Mouse (Mus musculus) liver, embryonic 14.5 days (tissue): Measurements from ENCODE around the gene Zfp296. TPM values are rescaled to one million over a fixed set of nuclear protein-coding genes. Genes with fewer than 3 reads are reported as not detected.

Source experiments
- ATAC-seq: fragments of 200-750 bp; cut with Nextera tagmentation; 2 replicates; pipeline ENCODE4 v1.8.0; 2017; ENCODE audit warnings: moderate number of reproducible peaks, mild to moderate bottlenecking, moderate library complexity; ENCODE audit not compliant: insufficient read depth
- DNase-seq, 3 experiments: peaks; one replicate each; pipeline ENCODE4 v3.0.0-alpha.2; 2012 to 2013; ENCODE audit warnings: low read depth in 3 of 3, low spot score in 3 of 3
- H3K27ac ChIP-seq: fragments of 300-500 bp; sonication (generic); 2 replicates; pipeline ENCODE4 v1.5.1; 2014; ENCODE audit warnings: moderate library complexity, mild to moderate bottlenecking, control low read depth, inconsistent platforms
- H3K27me3 ChIP-seq: fragments of 300-500 bp; sonication (generic); 2 replicates; pipeline ENCODE4 v1.6.1; 2014; ENCODE audit warnings: mild to moderate bottlenecking, low read length, moderate library complexity; ENCODE audit not compliant: control insufficient read depth, insufficient read depth
- H3K36me3 ChIP-seq: fragments of 300-500 bp; sonication (generic); replicated peaks from 2 replicates; pipeline ENCODE4 v1.6.1; 2014; ENCODE audit warnings: low read depth; ENCODE audit not compliant: control insufficient read depth, insufficient read depth
- H3K4me1 ChIP-seq, 2 experiments: fragments of 200-500 bp in 1 of 2; fragments of 300-500 bp in 1 of 2; sonication (generic) in 1 of 2; replicated peaks; 2 replicates each; pipeline ENCODE4 v1.6.1; 2012 to 2014; ENCODE audit warnings: antibody characterized with exemption in 1 of 2, inconsistent platforms in 1 of 2, low read length in 1 of 2; ENCODE audit not compliant: control insufficient read depth in 2 of 2, insufficient read depth in 2 of 2
- H3K4me2 ChIP-seq: fragments of 300-500 bp; sonication (generic); 2 replicates; pipeline ENCODE4 v1.6.1; 2014; ENCODE audit warnings: low read depth, mild to moderate bottlenecking, control low read depth, moderate library complexity
- H3K4me3 ChIP-seq, 2 experiments: fragments of 200-500 bp in 1 of 2; fragments of 300-500 bp in 1 of 2; sonication (generic) in 1 of 2; 2 replicates each; pipeline ENCODE4 v1.5.1; 2012 to 2014; ENCODE audit warnings: low read depth in 2 of 2, low read length in 2 of 2, mild to moderate bottlenecking in 2 of 2, control low read depth in 1 of 2, inconsistent platforms in 1 of 2, moderate library complexity in 1 of 2; ENCODE audit not compliant: insufficient read depth in 1 of 2
- H3K9ac ChIP-seq: fragments of 300-500 bp; sonication (generic); replicated peaks from 2 replicates; pipeline ENCODE4 v1.6.1; 2014; ENCODE audit warnings: mild to moderate bottlenecking, control low read depth, moderate library complexity
- H3K9me3 ChIP-seq: fragments of 300-500 bp; sonication (generic); 2 replicates; pipeline ENCODE4 v1.6.1; 2016; ENCODE audit warnings: low read length, mixed read lengths; ENCODE audit not compliant: control insufficient read depth
- CTCF ChIP-seq: IDR thresholded peaks from 2 replicates; pipeline ENCODE4 v1.5.1; 2016; ENCODE audit warnings: antibody characterized with exemption, low read depth, control low read depth
- EP300 ChIP-seq: IDR thresholded peaks from 2 replicates; pipeline ENCODE4 v1.6.1; 2016; ENCODE audit warnings: antibody characterized with exemption, low read depth
- WGBS: fragments of 180-500 bp; shearing (Covaris S2); extraction: QIAGEN DNeasy Blood & Tissue Kit; methylation state at CpG from one replicate; pipeline ENCODE4 v1.1.7; 2014; ENCODE audit not compliant: insufficient replicate concordance; 5-methylcytosine and 5-hydroxymethylcytosine counted together
- polyA plus RNA-seq, 2 experiments: library from polyadenylated mRNA; depleted of rRNA in 1 of 2; stranded (reverse) in 1 of 2; unstranded in 1 of 2; fragments of >200 nt; fragmentation: Nextera tagmentation in 1 of 2; extraction: Ambion mirVana in 1 of 2; gene quantifications; 2 replicates each; pipeline versions ENCODE4 v1.2.1 to v1.2.3; 2012 to 2014

Gene Zfp296
- polyA plus RNA-seq, 2 experiments = 0.41 to 0.66 TPM

DNA sequence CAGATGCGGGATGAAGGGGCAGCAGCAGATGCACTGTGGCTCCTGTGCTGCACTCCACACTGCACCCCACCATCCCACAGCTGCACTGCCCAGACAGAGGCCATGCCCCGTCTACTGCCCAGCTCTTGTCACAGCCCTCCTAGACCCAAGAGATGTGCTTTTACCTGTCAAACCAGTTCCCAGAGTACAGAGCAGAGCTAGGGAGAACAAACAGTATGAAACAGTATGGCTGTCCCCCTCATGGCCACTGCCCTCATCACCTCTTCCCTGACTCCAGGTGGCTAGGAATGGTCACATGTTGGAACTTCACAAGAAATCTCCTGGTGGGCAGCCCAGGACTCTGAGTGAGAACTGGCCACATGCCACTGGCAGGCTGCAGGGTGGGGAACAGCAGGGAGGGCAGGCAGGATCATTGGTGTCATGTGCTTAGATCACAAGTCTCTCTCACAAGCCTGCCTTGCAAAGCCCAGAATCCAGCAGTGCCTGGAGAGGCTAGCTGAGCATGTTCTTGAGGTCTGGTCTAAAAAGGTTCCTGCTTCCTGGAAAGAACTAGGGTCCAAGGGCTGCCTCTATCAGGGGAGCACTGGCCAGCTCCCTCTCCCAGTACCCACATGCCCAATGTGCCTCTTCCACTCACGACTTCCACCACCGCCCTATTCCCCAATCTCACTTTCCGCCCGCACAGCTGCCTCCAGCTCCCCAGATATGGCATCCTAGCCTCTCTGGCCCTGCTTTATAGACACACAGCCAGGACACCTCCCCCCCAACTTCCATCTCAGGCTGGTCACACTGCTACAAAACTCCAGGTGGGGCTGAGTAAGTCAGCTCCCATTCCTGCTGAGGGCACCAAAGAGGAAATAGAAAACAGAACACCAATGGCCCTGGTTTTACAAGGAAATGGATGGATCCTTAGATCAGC lies 18.8 kb upstream of the Zfp296 start:
- Histone ChIP-seq H3K27me3 (no peaks in the 10 kb centered on the region), H3K9ac (peak overlapping the region; percentile 40), H3K27ac (peak overlapping the region; percentile 30), H3K4me1 (peaks cover 21 to 34% of the 10 kb centered on the region in 2 experiments), H3K9me3 (no peaks in the 10 kb centered on the region), H3K4me3 (peak overlapping the region in 1 of 2 experiments; percentile 0; a peak in 2 of 4 replicates), H3K36me3 (peaks cover 37% of the 10 kb centered on the region), H3K4me2 (peak overlapping the region; percentile 94)
- WGBS = 71% methylated on average over 6 of the region's 6 CpGs
- ATAC-seq (0 out of 2 replicates have a peak, but pooled peaks have one; percentile 3), DNase-seq (no peak)
- TF ChIP-seq EP300 (no peak), CTCF (no peak)

DNA sequence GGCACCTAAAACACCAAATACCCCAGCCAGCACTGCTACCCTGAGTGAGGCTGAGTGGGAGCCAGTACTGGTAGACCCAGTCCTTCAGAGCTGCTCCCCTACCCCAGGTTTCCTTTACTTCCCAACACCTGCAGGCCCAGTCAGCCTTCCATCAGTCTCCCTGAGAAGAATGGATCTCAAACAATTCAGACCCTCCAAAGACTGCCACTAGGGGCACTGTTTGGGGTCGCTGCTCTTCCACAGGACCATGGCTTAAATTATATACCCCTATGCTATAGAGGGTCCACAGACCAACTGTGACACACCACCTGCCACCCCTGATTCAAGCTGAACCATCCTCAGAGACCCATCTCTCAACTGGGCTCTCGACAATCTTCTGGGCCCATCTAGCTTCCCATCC lies 18.1 kb upstream of the Zfp296 start:
- Histone ChIP-seq H3K4me1 (peaks cover 27 to 41% of the 10 kb centered on the region in 2 experiments), H3K36me3 (peaks cover 30% of the 10 kb centered on the region), H3K27me3 (no peaks in the 10 kb centered on the region), H3K9ac (peak overlapping the region; percentile 40), H3K4me3 (peak overlapping the region in 1 of 2 experiments; percentile 95; a peak in 2 of 4 replicates), H3K27ac (no peak overlapping the region), H3K9me3 (no peaks in the 10 kb centered on the region), H3K4me2 (peak overlapping the region; percentile 94)
- no peak for ATAC-seq
- TF ChIP-seq EP300 = no peak
- TF ChIP-seq CTCF = peak; percentile 70
- DNase-seq = no peak
- WGBS = 38% methylated on average over 2 of the region's 2 CpGs

DNA sequence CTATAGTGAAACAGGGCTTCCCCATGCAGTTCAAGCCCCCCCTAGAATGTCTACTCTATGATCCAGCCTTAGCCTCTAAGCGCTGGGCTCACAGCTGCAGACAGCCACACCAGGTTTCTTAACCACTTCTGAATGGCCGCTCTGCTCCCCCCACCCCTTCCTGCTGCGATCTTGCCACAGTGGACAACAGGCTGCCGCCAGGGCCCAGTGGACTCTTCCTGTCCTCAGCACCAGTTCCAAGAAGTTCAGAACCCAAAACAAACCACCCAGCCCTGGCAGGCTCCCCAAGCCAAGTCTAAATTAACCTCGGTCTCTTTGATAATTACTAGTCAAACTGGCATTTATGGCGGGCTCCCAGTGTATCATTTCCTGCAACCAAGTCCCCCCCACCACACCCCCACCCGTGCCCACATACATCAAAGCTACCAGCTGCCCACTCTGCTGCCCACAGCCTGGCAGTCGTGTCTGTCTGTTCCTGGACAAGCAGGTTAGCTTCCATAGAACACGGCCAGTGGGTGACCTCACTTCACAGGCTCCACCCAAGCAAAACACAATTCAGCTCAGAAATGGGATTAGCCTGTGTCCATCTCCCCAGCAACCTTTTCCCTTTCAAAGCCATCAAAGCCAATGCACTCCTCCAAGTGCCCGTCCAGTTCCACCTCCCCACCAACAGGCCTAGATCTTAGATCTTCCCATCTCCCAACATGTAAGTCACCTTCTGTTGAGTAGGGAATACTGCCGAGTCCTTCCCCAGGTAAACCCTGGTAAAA lies 16.4 kb upstream of the Zfp296 start:
- ATAC-seq (no peak), DNase-seq (no peak)
- peak overlapping the region; percentile 94 for H3K9ac ChIP-seq
- 7% methylated on average over 11 of the region's 11 CpGs for WGBS
- H3K4me3 ChIP-seq = peak overlapping the region; percentile 95 to 96
- peak overlapping the region; percentile 97 for H3K27ac ChIP-seq
- peaks cover 43 to 57% of the 10 kb centered on the region in 2 experiments for H3K4me1 ChIP-seq
- H3K9me3 ChIP-seq = peaks cover 4% of the 10 kb centered on the region
- no peaks in the 10 kb centered on the region for H3K27me3 ChIP-seq
- H3K4me2 ChIP-seq = peak overlapping the region; percentile 94
- H3K36me3 ChIP-seq = peaks cover 33% of the 10 kb centered on the region
- no peak for TF ChIP-seq EP300
- no peak for TF ChIP-seq CTCF

DNA sequence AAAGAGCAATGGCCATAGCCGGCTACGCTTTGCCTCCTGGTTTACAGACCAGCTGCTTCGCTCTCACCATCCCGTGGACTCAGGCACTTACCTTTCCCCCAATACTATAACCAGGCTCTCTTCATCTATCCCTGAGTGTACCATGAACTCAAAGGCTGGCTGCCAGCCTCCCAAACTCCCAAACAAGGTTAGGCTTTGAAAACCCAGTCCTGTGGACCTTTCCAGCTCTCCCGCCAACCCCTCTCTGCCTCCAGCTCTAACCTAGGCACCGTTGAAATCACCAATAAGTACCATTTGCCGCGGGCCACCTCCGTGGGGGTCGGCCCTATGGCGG lies 15.7 kb upstream of the Zfp296 start:
- Histone ChIP-seq H3K9me3 (peaks cover 4% of the 10 kb centered on the region), H3K4me1 (peaks cover 43 to 57% of the 10 kb centered on the region in 2 experiments), H3K9ac (peak overlapping the region; percentile 94), H3K36me3 (peaks cover 30% of the 10 kb centered on the region), H3K27me3 (no peaks in the 10 kb centered on the region), H3K27ac (peak overlapping the region; percentile 97), H3K4me2 (peak overlapping the region; percentile 94), H3K4me3 (peak overlapping the region; percentile 95 to 96)
- ATAC-seq = no peak
- TF ChIP-seq CTCF = no peak
- no peak for TF ChIP-seq EP300
- 0% methylated on average over 11 of the region's 11 CpGs for WGBS
- no peak for DNase-seq
